In the genomic region with DNA sequence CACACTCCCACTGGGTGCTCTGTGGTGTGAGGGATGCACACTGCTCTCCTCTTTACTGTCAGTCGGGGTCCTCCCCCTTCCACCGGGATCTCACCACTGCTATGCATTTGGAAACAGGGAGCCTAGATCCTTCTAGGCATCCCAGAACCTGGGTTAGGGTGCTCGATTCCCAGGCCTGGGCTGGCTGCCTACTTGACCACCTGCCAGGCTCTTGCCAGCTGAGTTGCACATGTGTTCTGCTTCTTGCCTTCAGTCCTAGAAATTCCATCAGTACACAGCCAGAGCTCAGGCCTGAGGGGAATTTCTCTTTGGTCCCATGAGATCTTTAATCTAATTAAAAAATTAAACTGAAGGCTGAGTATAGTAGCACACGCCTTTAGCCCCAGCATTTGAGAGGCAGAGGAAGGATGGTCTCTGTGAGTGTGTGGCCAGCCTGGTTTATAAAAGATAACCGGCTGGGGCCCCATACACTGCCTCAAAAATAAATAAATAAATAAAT, we compare ENCODE assay signal across 16 mouse cellular contexts. TPM values are rescaled to one million over a fixed set of nuclear protein-coding genes. Genes with fewer than 3 reads are reported as not detected.
DNase-seq lines count a peak whose midpoint lies in the region; ATAC-seq lines count a peak whose summit lies in the region.
"Had no signal": no experiment of that assay in that cellular context is flagged by ENCODE, and none has a peak within 500 bp of the region (broad histone marks: within the 10 kb centered on the region; RNA-seq: fewer than 3 reads in every experiment).

No protein-coding gene starts in this region.

- 0 out of 2 replicates have a peak overlapping the region, but pooled peaks have one; percentile 28 for H3K9ac ChIP-seq in heart, embryonic 11.5 days (ENCODE audit: low read depth, low read length)
- H3K9ac ChIP-seq in kidney, embryonic 15.5 days: no peak overlapping the region
- H3K9ac ChIP-seq in limb, embryonic 12.5 days (replicated peaks): no peak overlapping the region

- 77% methylated on average over 5 of the region's 5 CpGs for WGBS in heart, embryonic 11.5 days (ENCODE audit: insufficient replicate concordance)
- WGBS in kidney, embryonic 15.5 days: 71% methylated on average over 5 of the region's 5 CpGs
- WGBS in embryonic facial prominence, embryonic 10.5 days: 71% methylated on average over 5 of the region's 5 CpGs
- WGBS in limb, embryonic 12.5 days: 78% methylated on average over 5 of the region's 5 CpGs

- no peak overlapping the region for H3K27ac ChIP-seq in heart, embryonic 11.5 days (ENCODE audit: low read depth, low read length)
- H3K27ac ChIP-seq in kidney, embryonic 15.5 days: 0 out of 2 replicates have a peak overlapping the region, but pooled peaks have one; percentile 15
- peak overlapping the region; percentile 67 for H3K27ac ChIP-seq in embryonic facial prominence, embryonic 10.5 days (replicated peaks)
- H3K27ac ChIP-seq in limb, embryonic 12.5 days: peak overlapping the region; percentile 59

- H3K9me3 ChIP-seq in heart, embryonic 11.5 days (replicated peaks; ENCODE audit: control insufficient read depth, low read length): no peaks in the 10 kb centered on the region
- no peaks in the 10 kb centered on the region for H3K9me3 ChIP-seq in kidney, embryonic 15.5 days (replicated peaks)
- no peaks in the 10 kb centered on the region for H3K9me3 ChIP-seq in embryonic facial prominence, embryonic 10.5 days
- no peaks in the 10 kb centered on the region for H3K9me3 ChIP-seq in limb, embryonic 12.5 days

- peaks cover 9% of the 10 kb centered on the region for H3K4me1 ChIP-seq in heart, embryonic 11.5 days (ENCODE audit: control insufficient read depth, insufficient read depth, low read length)
- H3K4me1 ChIP-seq in kidney, embryonic 15.5 days: peaks cover 49% of the 10 kb centered on the region
- H3K4me1 ChIP-seq in embryonic facial prominence, embryonic 10.5 days: peaks cover 44% of the 10 kb centered on the region
- peaks cover 32% of the 10 kb centered on the region for H3K4me1 ChIP-seq in limb, embryonic 12.5 days (replicated peaks)

- H3K4me2 ChIP-seq in heart, embryonic 11.5 days: no peak overlapping the region
- H3K4me2 ChIP-seq in kidney, embryonic 15.5 days: no peak overlapping the region
- H3K4me2 ChIP-seq in limb, embryonic 12.5 days: no peak overlapping the region

- H3K36me3 ChIP-seq in heart, embryonic 11.5 days (ENCODE audit: control insufficient read depth, insufficient read depth, low read length): no peaks in the 10 kb centered on the region
- H3K36me3 ChIP-seq in kidney, embryonic 15.5 days: no peaks in the 10 kb centered on the region
- H3K36me3 ChIP-seq in embryonic facial prominence, embryonic 10.5 days (replicated peaks): 0 out of 2 replicates have a peak, but pooled peaks cover 4% of the 10 kb centered on the region
- no peaks in the 10 kb centered on the region for H3K36me3 ChIP-seq in limb, embryonic 12.5 days

- no peak overlapping the region for H3K4me3 ChIP-seq in heart, embryonic 11.5 days (ENCODE audit: low read depth, low read length)
- H3K4me3 ChIP-seq in kidney, embryonic 15.5 days (replicated peaks): no peak overlapping the region
- H3K4me3 ChIP-seq in embryonic facial prominence, embryonic 10.5 days: no peak overlapping the region
- no peak overlapping the region for H3K4me3 ChIP-seq in limb, embryonic 12.5 days (replicated peaks)

- DNase-seq in heart, adult 11 months: no peak
- DNase-seq in kidney, postnatal 14 days: no peak
- DNase-seq in embryonic facial prominence, embryonic 10.5 days (ENCODE audit: low spot score): no peak
- DNase-seq: cerebellum, adult 9-11 months; gastrocnemius, postnatal 25 days; lung, postnatal 4 days; right cerebral cortex, adult 18-20 months; thymus, postnatal 36 days had no signal

- no peaks in the 10 kb centered on the region for H3K27me3 ChIP-seq in heart, embryonic 11.5 days (ENCODE audit: control insufficient read depth, insufficient read depth, low read length)
- H3K27me3 ChIP-seq in kidney, embryonic 15.5 days: no peaks in the 10 kb centered on the region
- peaks cover under 1% of the 10 kb centered on the region for H3K27me3 ChIP-seq in embryonic facial prominence, embryonic 10.5 days (replicated peaks; ENCODE audit: low read depth, poor library complexity, severe bottlenecking)
- no peaks in the 10 kb centered on the region for H3K27me3 ChIP-seq in limb, embryonic 12.5 days

- no peak for ATAC-seq in heart, embryonic 11.5 days (replicated peaks; ENCODE audit: insufficient number of reproducible peaks, low FRiP score, low TSS enrichment)
- ATAC-seq in kidney, embryonic 15.5 days (replicated peaks; ENCODE audit: low FRiP score): no peak
- ATAC-seq in limb, embryonic 12.5 days (ENCODE audit: insufficient number of reproducible peaks, insufficient read depth, low FRiP score, low TSS enrichment, low read depth): no peak
- no peak for ATAC-seq in frontal cortex, adult (ENCODE audit: low TSS enrichment)
- ATAC-seq: forebrain, embryonic 14.5 days; midbrain, embryonic 16.5 days had no signal

RNA-seq across cellular contexts. Expression of a gene that starts 8.8 kb away (rescaled TPM):
- polyA plus RNA-seq in heart, embryonic 11.5 days (2014; fragmentation: Nextera tagmentation; extraction: Ambion mirVana): 97.8 and 102 TPM in 2 replicates
- polyA plus RNA-seq in kidney, embryonic 15.5 days (2015; fragmentation: Nextera tagmentation; extraction: Ambion mirVana): 59.9 and 68.1 TPM in 2 replicates
- 58.7 and 61.7 TPM in 2 replicates for polyA plus RNA-seq in embryonic facial prominence, embryonic 10.5 days (2016; fragmentation: Nextera tagmentation; extraction: Ambion mirVana)
- 117 and 121 TPM in 2 replicates for polyA plus RNA-seq in limb, embryonic 12.5 days (2016; fragmentation: Nextera tagmentation; extraction: Ambion mirVana)

RNA-seq across cellular contexts. Expression of a gene that starts 13.3 kb away (rescaled TPM):
- polyA plus RNA-seq in heart, embryonic 11.5 days (2014; fragmentation: Nextera tagmentation; extraction: Ambion mirVana): not detected in 2 replicates
- polyA plus RNA-seq in kidney, embryonic 15.5 days (2015; fragmentation: Nextera tagmentation; extraction: Ambion mirVana): 0.03 and 0.09 TPM in 2 replicates
- polyA plus RNA-seq in embryonic facial prominence, embryonic 10.5 days (2016; fragmentation: Nextera tagmentation; extraction: Ambion mirVana): 0.05 TPM in 1 of 2 replicates, not detected in the other
- not detected in 2 replicates for polyA plus RNA-seq in limb, embryonic 12.5 days (2016; fragmentation: Nextera tagmentation; extraction: Ambion mirVana)
- polyA plus RNA-seq: liver, embryonic 16.5 days; midbrain, embryonic 16.5 days; neural tube, embryonic 14.5 days had no signal

RNA-seq across cellular contexts. Expression of a gene that starts 16.9 kb away (rescaled TPM):
- polyA plus RNA-seq in heart, embryonic 11.5 days (2014; fragmentation: Nextera tagmentation; extraction: Ambion mirVana): 296 and 308 TPM in 2 replicates
- 291 and 295 TPM in 2 replicates for polyA plus RNA-seq in kidney, embryonic 15.5 days (2015; fragmentation: Nextera tagmentation; extraction: Ambion mirVana)
- polyA plus RNA-seq in embryonic facial prominence, embryonic 10.5 days (2016; fragmentation: Nextera tagmentation; extraction: Ambion mirVana): 347 and 351 TPM in 2 replicates
- 335 and 339 TPM in 2 replicates for polyA plus RNA-seq in limb, embryonic 12.5 days (2016; fragmentation: Nextera tagmentation; extraction: Ambion mirVana)

RNA-seq across cellular contexts. Expression of a gene that starts 28.4 kb away (rescaled TPM):
- polyA plus RNA-seq in heart, embryonic 11.5 days (2014; fragmentation: Nextera tagmentation; extraction: Ambion mirVana): not detected in 2 replicates
- 0.55 and 0.83 TPM in 2 replicates for polyA plus RNA-seq in kidney, embryonic 15.5 days (2015; fragmentation: Nextera tagmentation; extraction: Ambion mirVana)
- not detected in 2 replicates for polyA plus RNA-seq in embryonic facial prominence, embryonic 10.5 days (2016; fragmentation: Nextera tagmentation; extraction: Ambion mirVana)
- polyA plus RNA-seq in limb, embryonic 12.5 days (2016; fragmentation: Nextera tagmentation; extraction: Ambion mirVana): not detected in 2 replicates
- polyA plus RNA-seq: forebrain, embryonic 14.5 days; midbrain, embryonic 16.5 days; neural tube, embryonic 14.5 days had no signal

RNA-seq across cellular contexts. Expression of a gene that starts 29.8 kb away (rescaled TPM):
- 38.9 and 41.6 TPM in 2 replicates for polyA plus RNA-seq in heart, embryonic 11.5 days (2014; fragmentation: Nextera tagmentation; extraction: Ambion mirVana)
- polyA plus RNA-seq in kidney, embryonic 15.5 days (2015; fragmentation: Nextera tagmentation; extraction: Ambion mirVana): 65.5 and 75.3 TPM in 2 replicates
- polyA plus RNA-seq in embryonic facial prominence, embryonic 10.5 days (2016; fragmentation: Nextera tagmentation; extraction: Ambion mirVana): 51.8 and 52.7 TPM in 2 replicates
- 45.7 and 53.9 TPM in 2 replicates for polyA plus RNA-seq in limb, embryonic 12.5 days (2016; fragmentation: Nextera tagmentation; extraction: Ambion mirVana)
